Mouse (Mus musculus) heart, adult 18-20 months (tissue): ENCODE data around the gene Nmnat2. TPM values are rescaled to one million over a fixed set of nuclear protein-coding genes. Genes with fewer than 3 reads are reported as not detected.

Source experiments
- DNase-seq, 2 experiments: peaks; one replicate each; pipeline ENCODE4 v3.0.0; 2021 to 2022; ENCODE audit warnings: mixed read lengths in 1 of 2
- long read RNA-seq, 2 experiments: library from polyadenylated mRNA; stranded (forward); transcript quantifications; one replicate each; pipeline ENCODE4 v2.0.0; 2021
- total RNA-seq, 2 experiments: library from RNA; stranded (reverse); gene quantifications; 2 replicates each; pipeline ENCODE4 v1.2.3; 2021

Gene Nmnat2
- total RNA-seq, result under 1 TPM; 0.27 to 0.51 TPM
- long read RNA-seq, experiment 1, result 0 reads
- long read RNA-seq, experiment 2, result 0 reads

DNA sequence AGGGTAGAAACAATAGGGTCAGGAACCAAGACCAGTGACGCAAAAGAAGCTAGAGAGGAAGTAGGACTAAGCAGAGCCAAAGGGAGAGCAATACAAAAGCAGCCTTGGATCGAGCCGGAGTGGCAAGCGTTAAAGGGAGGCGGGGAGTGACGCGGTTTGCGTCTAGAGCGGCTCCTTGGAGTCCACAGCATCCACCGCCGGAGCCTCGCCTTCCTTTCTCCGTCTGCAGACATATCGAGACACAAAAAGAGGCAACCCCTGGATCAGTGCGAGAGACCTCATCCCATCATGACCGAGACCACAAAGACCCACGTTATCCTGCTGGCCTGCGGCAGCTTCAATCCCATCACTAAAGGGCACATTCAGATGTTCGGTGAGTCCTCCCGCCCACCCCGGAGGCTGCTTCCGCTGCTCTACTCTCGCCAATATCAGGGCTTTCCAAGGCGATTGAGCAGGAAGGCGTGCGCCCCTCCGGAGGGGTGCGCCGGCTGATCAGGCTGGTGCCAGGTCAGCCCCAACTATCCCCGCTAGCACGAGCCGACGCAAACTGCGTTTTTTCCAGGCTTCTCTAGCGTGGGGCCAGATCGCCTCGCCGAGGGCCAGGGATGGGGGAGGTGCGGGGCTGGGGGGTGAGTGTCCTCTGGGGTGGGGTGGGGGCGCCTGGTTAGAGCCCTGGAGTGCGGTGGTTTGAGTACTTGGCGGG lies at the start of gene Nmnat2:
TSS of gene Nmnat2 (plus strand) at position 173 of the 703 bp plus-strand sequence.
- peak; percentile 5 to 13 for DNase-seq

- DNase-seq, result no peak
These were observed 41.0 kb upstream of the Nmnat2 start for GRCm38 (mm10) chr1:152913483-152914460.

DNA sequence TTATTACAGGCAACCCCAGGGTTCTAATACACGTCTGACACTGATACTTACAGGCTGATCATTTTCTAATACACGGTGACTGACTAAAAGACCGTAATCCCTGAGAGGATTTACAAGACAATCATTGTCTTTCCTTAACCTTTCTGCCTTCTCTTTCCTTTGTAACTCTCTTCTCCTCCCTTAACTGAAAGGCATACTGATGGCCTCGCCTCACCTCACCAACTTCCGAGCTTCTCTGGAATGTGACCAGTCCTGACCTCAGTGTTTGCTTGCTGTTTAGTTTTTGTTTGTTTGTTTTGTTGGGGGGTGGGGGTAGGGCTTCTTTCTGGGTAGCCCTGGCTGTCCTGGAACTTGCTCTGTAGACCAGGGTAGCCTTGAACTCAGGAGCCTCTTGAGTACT lies 39.0 kb upstream of the Nmnat2 start:
- no peak for DNase-seq

GRCm38 (mm10) chr1:152916936-152917335 lies 37.9 kb upstream of the Nmnat2 start:
- no peak for DNase-seq

DNA sequence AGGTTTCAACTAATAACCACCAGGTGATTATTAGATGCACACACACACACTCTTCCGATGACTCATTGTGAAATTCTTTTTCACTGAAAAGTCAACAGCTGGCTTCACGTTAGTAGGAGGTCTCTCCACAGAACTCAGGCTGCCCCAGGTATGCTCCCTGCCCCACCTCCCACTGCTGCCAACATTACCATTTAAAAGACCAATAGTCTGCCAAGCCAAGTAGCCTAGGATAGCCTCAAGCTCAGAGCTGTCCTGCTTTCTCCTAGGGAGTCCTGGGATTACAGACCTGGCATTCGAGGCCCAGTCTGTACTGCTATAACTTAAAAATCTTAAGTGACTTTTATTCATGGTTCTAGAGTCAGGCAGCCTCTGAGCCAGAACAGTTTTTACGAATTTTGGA lies 37.2 kb upstream of the Nmnat2 start:
- DNase-seq, result no peak

GRCm38 (mm10) chr1:152921786-152922185 lies 33.0 kb upstream of the Nmnat2 start:
- no peak for DNase-seq

- DNase-seq, result no peak
These were observed 20.8 kb upstream of the Nmnat2 start for GRCm38 (mm10) chr1:152933962-152934361.

- no peak for DNase-seq
These were observed 19.3 kb upstream of the Nmnat2 start for GRCm38 (mm10) chr1:152935476-152935875.

- no peak for DNase-seq
These were observed 18.4 kb upstream of the Nmnat2 start for GRCm38 (mm10) chr1:152936365-152936764.

DNA sequence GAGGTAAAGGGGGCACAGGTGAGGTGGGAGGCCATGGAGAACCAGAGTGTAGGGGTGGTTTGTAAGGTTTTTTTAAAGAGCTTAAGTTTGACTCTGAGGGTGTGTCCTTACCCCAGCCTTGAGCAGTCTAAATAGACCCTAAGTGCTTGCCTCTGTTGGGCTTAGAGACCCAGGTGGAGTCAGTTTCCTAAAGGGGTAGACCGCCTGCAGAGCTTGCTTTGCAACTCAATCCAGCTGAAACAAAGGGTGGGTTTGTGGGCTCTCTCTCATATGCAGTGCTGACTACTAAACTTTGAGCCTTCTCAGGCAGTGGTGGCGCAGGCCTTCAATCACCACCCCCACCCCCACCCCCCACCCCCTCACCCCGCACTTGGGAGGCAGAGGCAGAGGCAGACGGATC lies 11.8 kb upstream of the Nmnat2 start:
- no peak for DNase-seq

DNA sequence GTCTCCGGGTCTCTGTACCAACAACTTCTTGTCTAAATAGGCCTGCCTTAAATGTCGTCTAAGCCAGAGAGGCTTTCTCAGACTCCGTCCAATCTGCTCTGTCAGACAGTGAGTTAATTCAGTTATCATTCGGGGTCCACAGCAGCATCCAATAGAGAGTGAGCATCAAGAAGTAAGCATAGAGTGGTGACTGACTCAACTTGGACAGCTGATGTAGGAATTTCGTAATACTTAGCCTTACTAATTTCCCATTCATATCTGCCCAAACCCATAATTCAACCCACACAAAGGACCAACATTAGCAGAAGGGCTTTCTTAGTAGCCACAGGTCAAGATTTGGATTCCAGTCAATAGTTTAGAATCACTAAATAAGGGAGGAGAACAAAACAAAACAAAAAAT lies 626 bp upstream of the Nmnat2 start:
- DNase-seq, result no peak

GRCm38 (mm10) chr1:152955564-152956211 lies 895 bp downstream of the Nmnat2 start:
- DNase-seq, result no peak

- peak; percentile 33 to 67 for DNase-seq
These were observed 1.4 kb downstream of the Nmnat2 start for GRCm38 (mm10) chr1:152956221-152956620.

DNA sequence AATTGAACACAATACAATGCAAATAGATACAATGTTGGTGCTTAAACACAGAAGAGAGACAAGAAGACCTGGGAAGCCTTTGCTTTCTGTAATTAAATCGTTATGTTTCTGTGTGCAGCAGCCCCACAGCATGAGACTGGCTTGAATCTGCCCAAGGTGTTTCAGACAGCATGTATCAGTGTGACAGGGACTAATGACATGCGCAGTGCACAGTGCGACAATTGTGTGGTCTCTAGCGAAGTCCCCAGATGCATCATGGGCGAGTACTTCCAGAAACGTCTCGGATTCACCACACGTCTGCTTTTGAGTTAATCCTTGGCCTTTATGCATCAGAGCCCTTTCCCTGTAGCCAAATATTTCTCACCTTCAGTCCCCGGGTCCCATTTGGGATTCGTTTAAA lies 9.6 kb downstream of the Nmnat2 start:
- DNase-seq, result no peak

- no peak for DNase-seq
These were observed 11.4 kb downstream of the Nmnat2 start for GRCm38 (mm10) chr1:152966222-152966621.

DNA sequence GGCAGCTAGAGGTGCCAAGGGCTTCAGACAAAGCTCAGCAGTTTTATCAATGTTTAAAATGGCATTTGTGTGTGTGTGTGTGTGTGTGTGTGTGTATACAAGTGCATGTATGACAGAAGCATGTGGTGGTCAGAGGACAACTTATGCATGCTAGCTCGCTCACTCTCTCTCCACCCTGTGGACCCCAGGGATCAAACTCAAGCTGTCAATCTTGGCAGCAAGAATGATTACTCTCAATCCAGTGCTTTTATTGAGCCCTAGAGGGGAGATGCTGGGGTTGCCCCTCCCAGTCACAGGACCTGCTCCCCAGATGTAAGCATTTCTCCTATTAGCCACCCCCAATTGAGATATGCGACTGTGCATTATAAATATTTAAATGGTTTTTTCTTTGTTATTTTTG lies 11.9 kb downstream of the Nmnat2 start:
- no peak for DNase-seq

- DNase-seq, result peak; percentile 9 to 14
These were observed 14.3 kb downstream of the Nmnat2 start for GRCm38 (mm10) chr1:152969081-152969480.

GRCm38 (mm10) chr1:152972957-152973356 lies 18.2 kb downstream of the Nmnat2 start:
- no peak for DNase-seq

GRCm38 (mm10) chr1:152973421-152973820 lies 18.6 kb downstream of the Nmnat2 start:
- DNase-seq, result no peak

GRCm38 (mm10) chr1:152973861-152974260 lies 19.1 kb downstream of the Nmnat2 start:
- no peak for DNase-seq

- no peak for DNase-seq
These were observed 20.4 kb downstream of the Nmnat2 start for GRCm38 (mm10) chr1:152975144-152975543.

DNA sequence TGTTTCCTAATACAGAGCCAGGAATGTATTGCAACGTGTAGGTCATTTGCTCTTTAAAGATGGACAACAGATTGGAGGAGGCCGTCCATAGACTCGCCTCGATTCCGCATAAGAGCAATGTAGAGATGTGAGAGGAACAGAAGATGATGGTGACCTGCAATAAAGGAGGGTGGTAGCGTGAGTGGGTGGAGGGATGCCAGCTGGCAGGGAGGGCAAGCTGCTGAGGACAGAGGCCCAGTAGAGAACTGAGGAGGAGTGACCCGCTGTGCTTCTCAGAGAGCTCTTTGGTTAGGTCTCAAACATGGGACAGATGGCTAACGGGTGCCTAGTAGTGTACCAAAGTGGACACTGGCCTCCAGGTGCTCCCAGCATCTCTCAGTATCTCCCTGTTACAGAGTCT lies 23.9 kb downstream of the Nmnat2 start:
- DNase-seq, result no peak

DNA sequence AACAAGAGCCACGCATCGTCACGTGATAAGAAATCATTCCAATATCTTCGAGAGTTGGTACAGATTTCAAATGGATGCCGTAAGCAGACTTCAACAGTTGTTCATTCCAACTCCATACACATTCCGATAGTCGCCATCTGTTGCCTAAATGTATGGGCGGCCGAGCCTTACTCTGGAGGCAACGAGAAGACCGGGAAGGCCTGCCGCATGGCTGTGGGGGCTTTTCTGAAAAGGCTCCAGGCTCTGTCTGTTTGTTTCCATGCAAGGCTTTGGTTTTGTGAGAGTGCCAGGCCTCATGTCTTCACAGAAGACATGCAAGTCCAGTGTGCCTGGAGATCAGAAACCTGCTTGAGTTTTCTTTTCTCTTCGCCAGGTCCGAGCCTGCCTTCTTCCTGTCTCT lies 28.6 kb downstream of the Nmnat2 start:
- DNase-seq, result no peak
